Mouse (Mus musculus): ENCODE results near the gene Ttc24.

Gene Ttc24

DNA sequence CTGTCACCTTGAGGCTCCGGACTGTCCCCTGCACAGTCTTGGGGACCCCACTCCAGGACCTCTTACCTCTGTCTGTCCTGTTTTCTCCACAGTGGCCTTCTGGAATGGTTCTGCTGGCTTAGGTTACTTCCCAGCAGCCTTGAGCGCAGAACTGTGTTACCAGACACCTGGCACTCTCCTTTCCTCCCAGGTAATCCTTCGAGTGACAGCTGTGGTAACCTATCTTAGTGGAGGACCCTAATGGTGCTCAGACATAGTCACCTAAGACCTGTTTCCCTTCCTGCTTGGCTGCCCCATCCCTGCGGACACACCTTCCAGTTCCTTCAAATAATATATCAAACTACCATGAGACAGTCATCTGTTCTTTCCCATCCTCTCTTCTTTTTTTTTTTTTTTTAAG is at the start of gene Ttc24:
Gene Ttc24, minus strand, starts transcription at position 101 of the 400 bp plus-strand sequence.
- in situ Hi-C loops (cut with MboI, MseI), result no loop called here

DNA sequence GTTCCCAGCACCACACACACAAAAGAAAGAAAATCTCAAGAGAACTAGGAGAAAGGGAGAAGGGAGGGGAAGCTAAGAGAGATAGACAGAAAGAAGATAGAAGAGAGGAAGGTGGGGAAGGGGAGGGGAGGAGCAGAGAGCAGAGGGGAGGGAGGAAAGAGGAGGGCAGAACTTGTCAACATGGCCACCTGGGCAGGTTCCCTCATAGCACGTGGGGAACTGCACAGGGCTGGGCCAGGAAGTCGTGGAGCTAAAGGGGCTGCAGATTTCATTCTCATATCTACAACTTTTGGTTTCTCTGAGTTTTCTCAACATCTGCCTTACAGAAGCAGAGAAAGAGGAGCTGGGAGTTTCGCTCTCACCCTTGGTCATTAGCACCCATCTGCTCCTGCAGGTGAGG is 49.5 kb upstream of the Ttc24 start:
- in situ Hi-C loops (cut with MboI, MseI), result no loop called here

DNA sequence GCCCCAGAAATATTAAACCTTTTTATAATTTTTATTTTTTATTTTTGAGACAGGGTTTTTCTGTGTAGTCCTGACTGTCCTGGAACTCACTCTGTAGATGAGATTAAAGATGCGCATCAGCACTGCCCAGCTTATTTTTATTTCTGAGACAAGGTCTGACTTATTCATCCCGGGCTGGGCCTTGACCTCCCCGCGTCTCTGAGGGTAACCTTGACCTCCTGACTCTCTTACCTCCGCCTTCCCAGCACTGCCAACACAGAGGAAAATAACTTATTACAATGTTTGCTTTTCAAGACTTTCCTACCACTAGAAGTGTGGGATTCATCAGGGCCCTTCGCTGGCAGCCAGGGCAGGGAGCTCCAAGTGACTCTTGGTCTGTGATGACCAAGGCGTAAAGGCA is 48.1 kb upstream of the Ttc24 start:
- in situ Hi-C loops (cut with MboI, MseI), result no loop called here

DNA sequence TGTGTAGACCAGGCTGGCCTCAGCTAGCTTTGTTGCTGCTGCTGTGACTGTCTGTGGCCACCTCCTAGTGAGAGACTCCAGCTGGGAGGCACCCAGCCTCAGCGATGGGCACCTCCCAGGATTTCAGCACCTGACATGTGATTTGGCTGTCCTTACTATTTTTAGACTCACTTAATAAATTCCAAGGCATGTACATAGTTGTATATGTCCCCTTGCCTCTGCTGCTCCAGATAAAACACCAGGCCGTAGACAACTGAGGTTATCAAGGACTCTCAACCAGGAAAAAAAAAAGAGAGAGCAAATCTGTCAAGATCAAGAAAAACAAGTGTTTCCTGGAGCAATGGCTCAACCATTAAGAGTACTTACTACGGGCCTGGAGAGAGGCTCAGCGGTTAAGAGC is 47.1 kb upstream of the Ttc24 start:
- in situ Hi-C loops (cut with MboI, MseI), result no loop called here

DNA sequence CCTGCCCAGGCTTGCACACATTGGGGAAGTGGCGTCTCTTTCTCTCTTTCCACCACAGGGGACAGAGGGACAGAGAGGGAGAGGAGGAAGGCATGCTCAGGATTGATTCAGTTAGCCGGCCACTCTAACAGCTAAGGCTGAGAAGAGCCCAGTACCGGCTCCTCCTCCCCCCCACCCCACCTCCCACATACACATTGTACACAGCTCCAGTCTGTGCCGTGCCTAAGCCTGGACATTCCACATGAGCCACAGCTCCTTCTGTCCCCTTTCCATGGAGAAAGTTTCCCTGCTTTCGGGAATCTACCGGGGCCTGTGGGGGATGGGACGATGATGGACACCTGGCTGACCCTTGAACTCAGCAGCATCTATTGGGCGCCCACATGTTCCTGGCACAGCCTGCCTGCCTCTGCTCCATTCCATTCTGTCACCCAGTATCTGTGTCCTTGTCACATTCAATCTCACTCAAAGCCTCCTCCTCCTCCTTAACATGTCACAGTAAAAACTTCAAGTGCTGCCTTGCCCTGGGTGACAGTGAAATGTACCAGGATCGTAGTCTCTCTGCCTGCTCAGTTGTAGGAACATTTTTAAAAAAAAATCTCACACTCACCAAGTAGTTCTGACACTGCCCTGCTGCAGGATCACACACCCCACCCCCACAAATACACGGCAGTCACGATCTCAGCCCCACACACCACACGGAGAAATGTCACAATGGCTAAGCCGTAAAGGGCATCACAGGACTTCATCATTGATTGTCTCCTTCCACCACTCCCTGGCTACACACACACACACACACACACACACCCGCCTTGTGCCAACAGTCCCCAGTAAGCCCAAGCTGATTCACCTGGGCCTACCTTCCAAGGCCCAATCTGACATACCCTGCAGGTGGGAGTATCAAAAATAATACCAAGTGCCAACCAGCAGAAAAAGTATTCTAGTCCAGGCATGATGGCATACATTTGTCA is 43.3 kb upstream of the Ttc24 start:
- in situ Hi-C loops (cut with MboI, MseI), result no loop called here

DNA sequence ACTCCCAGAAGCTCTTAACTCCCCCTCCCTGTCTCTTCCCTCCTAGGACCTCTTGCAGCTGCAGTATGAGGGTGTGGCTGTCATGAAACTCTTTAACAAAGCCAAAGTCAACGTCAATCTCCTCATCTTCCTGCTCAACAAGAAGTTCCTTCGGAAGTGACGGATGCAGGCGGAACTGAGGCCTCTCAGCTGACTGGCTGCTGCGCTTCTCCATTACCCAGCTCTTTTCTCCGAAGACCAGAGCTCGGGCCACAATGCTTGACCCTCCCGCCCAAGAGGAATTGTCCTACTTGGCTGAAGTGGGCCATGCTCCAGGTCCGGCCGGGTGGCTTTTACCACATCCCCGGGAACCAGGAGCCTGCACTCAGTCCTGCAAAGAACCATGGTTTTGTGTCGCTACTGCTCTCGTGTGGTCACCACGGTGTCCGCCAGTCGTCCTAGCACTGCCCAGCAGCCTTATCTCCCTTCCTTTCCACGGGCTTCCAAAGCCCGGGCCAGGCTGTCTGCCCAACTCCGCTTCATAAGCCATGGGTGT is 42.1 kb upstream of the Ttc24 start:
- in situ Hi-C loops (cut with MboI, MseI), result no loop called here

DNA sequence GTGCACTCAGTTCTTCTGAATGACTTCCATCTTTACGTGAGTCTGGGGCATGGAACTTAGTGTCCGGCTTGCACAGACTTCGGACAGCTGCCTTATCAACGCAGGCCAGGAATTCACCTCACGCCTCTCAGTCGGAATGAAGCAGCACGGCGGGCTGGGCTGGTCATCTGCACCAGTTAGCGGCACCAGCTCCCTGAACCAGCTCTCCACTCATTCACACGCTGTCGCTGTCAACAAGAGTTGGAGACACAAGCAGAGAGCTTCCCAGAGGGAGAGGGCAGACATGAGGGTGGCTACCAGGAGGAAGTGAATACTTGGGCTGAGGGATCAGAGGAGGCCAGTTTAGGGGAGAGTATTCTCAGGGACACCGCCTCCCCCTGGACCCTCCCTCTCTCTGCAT is 36.3 kb upstream of the Ttc24 start:
- in situ Hi-C loops (cut with MboI, MseI), result no loop called here

DNA sequence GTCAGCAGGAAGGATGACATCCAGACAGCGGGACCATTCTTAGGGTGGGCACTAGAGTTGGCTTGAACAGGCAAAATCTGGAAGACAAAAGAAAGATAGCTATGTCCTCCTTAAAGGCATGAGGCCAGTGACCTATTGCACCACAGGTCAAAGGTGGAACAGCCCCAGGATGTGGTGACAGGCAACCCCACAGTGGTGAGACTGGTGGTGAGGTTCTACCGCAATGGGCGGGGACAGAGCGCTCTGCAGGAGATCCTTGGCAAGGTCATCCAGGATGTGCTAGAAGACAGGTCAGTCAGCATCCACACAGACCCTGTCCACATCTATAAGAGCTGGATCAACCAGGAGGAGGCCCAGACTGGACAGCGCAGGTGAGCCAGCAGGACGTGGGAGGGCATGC is 31.0 kb upstream of the Ttc24 start:
- in situ Hi-C loops (cut with MboI, MseI), result no loop called here

DNA sequence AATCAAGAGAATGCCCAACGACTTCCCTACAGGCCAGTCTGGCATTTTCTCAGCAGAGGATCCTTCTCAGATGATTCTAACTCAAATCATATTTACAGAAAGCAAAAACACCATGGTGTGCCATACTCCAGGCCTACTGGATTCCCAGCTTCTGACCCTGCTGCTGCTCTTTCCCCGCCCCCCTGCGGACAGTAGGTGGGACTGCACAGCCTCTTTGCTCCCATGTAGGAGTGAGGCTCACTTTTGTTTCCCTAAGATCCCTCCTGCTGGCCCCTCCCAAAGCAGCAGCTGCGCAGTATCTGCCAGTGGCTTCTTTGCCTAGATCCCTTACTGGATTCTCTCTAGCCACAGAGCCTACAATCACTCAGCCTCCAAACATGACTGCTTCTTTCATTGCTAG is 28.0 kb upstream of the Ttc24 start:
- in situ Hi-C loops (cut with MboI, MseI), result no loop called here

DNA sequence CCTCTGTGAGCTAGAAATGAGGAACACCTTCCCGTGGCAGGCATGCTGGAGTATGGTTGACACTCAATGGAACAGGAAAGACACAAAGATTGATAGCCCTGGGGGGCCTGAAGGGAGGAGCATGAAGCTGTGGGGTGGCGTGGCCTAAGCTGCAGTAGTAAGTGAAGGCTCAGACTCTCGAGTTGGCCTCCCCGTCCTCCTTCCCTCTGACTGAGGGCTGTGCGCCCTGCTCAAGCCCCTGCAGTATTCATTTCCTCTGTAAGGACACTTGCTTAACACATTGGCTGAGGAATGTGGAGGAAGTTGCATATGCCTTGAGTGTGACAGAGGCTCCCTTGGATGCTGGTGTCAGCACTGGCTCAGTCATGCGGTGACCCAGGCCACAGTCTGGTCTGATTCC is 24.5 kb upstream of the Ttc24 start:
- in situ Hi-C loops (cut with MboI, MseI), result no loop called here

DNA sequence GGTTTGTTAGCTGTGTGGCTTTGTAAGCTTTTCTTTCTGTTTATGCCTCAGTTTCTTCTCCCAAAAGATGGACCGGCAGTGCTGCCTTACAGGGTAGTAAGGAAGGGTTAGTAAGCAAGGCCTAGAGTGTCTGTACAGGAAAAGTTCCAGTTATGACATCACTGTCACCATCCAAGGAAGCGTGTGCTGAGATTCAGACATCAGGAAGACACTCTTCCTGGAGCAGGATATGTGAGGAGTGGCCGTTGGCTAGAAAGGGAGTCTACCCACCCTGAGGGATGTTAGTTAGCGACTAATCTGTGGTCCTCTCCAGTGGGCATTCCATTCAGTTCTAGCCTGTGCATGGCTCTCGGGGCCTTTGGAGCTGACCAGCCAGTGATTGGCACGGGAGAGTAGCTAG is 24.1 kb upstream of the Ttc24 start:
- in situ Hi-C loops (cut with MboI, MseI), result no loop called here

DNA sequence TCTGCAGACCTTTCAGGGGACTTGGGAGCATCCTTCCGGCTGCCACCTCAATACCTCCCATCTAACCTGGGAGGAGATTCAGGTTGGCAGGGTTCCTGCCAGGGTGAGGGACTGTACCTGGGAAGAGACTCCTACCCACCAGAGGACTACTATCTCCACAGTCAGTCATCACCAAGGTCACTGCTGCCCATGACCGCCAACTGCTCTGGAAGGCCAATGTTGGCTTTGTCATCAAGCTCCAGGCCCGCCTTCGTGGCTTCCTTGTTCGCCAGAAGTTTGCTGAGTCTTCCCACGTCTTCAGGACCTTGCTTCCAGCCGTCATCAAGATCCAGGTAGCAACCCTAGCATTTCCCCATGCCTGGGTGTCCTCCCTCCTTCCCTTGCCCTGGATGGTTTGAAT is 23.6 kb upstream of the Ttc24 start:
- in situ Hi-C loops (cut with MboI, MseI), result no loop called here

DNA sequence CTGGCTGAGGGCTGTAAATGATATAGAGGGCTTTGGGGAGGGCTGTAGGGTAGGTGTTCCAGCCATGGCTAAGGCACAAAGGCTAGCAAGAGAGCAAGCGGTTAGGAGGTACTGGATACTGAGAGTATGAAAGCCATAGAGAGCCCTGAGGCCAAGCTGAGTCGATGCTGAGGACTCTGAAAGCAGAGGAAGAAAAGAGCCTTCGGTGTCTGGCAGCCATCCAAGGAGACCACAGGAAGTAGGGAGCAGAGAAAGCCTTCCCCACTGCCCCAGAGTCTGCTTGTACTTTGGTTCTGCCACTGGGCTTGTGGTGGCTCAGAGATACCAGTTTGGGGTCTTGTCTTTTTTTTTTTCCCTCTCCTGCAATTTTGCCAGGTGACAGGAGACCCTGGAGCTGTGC is 22.1 kb upstream of the Ttc24 start:
- in situ Hi-C loops (cut with MboI, MseI), result no loop called here

DNA sequence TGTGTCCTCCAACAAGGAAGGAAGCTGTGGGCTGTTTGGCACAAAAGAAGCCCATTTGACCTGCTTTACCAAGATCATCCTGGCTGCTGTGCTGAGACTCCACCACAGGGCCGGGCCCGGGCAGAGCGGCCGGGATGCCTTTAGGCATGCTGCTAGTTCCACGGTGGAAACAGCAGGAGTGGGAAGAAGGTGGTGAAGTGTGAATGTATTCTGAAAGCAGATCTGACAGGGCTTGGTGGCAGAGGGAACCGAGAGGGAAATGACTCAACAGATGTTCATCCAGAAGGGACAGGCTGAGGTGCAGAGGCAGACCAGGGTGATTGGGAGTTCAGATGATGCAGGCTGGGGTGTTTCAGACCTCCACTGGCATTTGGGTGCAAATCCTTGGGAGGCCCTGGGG is 19.6 kb upstream of the Ttc24 start:
- in situ Hi-C loops (cut with MboI, MseI), result no loop called here

DNA sequence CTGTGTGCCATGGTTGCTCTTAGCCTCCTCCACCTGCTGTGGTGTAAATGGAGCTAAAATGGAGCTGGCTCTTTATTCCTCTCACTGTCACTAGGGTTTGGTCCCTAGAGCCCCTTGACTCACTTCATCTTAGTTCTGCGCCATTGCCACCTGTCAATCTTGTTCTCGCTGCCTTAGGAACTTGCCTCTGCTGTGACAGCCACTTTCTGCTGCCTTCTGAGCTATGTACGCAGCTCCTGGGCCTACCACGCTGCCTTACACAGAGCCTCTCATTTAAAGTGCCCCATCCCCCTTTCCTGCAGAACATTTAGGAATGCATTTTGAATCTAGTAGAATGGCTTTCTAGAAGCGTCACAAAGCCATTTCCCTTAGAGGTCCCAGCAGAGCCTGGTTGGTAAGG is 16.0 kb upstream of the Ttc24 start:
- in situ Hi-C loops (cut with MboI, MseI), result loop anchor here (5.0 kb wide), 1 partner anchor 148 kb away; no protein-coding TSS in a partner anchor

DNA sequence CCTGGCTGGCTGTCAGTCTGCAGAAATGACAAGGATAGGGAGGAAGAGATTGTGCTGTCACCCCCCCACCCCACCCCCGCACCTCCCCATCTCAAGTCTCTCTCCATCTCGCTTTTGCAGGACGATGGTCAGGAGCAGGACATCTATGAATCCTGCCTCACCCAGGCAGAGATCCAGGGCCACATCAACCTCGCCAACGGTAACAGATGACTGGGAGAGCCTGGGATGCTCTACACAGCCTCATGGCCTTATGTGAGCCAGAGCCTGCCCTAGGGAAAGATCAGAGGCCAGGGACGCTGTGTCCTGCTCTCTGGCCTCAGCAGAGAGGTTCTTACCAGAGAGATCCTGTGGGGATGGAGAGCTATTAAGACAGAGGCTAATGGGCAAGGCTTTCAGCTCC is 12.5 kb upstream of the Ttc24 start:
- in situ Hi-C loops (cut with MboI, MseI), result loop anchor here (5.0 kb wide), 1 partner anchor 152 kb away; no protein-coding TSS in a partner anchor

DNA sequence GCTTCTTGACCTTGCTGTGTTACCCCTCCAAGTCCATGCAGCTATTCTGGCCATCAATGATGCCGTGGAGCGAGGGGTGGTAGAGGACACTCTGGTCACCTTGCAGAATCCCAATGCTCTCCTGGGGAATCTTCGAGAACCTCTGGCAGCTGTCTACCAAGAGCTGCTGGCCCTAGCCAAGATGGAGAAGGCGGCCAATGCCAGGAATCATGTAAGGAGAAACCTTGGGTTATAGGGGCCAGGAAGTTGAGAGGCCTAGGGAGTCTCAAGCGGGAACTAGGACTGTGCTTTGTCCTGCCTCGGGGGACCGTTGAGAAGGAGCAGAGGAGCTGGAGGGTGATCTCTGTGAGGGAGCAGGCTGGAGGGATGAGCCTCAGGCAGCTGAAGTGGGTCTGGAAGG is 12.0 kb upstream of the Ttc24 start:
- in situ Hi-C loops (cut with MboI, MseI), result loop anchor here (5.0 kb wide), 1 partner anchor 152 kb away; no protein-coding TSS in a partner anchor

DNA sequence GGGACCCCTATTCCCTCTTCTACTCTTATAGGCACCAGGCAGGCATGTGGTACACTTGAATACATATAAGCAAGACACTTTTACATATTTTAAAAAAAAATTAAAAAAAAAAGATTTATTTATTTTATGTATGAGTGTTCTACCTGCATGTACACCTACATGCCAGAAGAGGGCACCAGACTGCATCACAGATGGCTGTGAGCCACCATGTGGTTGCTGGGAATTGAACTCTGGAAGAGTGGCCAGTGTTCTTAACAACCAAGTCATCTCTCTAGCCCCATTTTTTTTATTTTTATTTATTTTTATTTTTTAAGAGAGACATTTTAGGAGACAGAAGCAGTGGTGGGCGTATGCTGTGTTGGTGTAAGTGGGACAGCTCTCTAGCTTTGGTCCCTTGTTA is 9.6 kb upstream of the Ttc24 start:
- in situ Hi-C loops (cut with MboI, MseI), result loop anchor here (5.0 kb wide), 1 partner anchor 85 kb away; no protein-coding TSS in a partner anchor

DNA sequence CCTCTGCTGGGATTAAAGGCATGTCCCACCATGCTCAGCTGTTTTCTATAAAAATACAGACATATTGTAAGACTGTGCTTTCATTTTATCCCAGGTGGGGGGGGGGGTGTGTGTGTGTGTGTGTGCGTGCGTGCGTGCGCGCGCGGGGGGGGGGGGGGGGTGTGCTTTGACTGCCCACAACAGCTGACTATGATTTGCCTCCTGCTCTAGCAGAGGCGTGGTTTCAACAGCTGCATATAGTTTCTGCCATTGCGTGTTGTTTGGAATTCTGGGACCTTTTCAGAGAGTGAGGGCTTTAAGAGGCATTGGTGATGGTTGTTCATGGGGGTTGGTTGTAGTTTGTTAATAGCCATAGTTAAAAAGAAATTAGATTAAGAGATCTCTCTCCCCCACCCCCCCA is 7.4 kb upstream of the Ttc24 start:
- in situ Hi-C loops (cut with MboI, MseI), result loop anchor here (5.0 kb wide), 1 partner anchor 87 kb away; no protein-coding TSS in a partner anchor

DNA sequence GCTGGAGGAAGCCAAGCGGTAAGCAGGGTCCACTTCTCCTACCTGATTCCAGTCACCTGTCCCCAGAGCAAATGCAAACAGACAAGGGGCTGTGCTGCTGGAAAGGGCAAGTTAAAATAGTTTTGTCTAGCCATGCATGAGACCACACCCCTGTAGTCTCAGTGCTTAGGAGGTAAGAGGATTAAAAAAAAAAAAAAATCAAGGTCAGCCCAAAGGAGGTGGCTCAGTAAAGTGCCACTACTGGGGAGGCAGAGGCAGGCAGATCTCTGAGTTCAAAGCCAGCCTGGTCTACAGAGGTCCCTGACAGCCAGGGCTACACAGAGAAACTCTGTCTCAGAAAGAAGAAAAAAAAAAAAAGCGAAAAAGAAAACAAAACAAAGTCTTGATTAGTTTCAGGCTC is 5.9 kb upstream of the Ttc24 start:
- in situ Hi-C loops (cut with MboI, MseI), result no loop called here

DNA sequence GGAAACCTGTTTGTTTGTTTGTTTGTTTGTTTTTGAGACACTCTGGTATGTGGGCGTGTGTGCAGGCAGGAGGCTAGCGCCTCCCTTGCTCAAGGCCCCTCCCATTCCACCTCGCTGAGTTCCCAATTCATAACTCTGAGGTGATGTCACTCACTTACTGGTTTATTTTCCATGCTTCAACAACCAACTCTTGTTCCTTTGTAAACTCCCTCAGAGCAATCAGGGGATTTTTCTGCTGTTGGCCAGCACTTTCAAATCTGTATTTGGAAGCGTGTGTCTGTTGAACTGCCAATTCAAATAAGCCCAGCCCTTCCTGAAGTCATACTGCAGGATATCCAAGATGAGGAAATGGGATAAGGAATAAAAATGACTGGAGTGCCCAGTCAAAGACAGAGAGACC is 4.6 kb upstream of the Ttc24 start:
- in situ Hi-C loops (cut with MboI, MseI), result no loop called here

DNA sequence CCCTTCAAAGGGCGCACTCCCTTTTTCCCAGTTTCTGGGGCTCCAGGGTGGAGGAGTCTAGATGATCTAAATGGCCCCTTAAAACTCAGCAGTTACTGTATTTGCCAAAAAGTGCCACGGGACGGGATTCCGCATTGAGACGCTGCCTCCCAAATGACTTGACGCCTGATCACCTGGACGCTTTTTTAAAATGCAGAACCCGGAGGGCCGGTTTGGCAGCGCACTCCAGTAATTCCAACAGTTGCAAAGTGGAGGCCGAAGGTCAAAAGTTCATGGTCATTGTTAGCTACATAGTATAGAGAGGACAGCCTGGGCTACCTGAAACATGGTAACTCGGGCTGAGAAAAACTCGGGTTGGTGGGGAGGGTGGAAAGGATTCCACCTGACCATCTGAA is 4.1 kb upstream of the Ttc24 start:
- in situ Hi-C loops (cut with MboI, MseI), result no loop called here

All from T-helper 1 cell (primary cell).